Mouse (Mus musculus) midbrain, embryonic 10.5 days (tissue): ENCODE measurements around the gene Cdrt4. TPM values are rescaled to one million over a fixed set of nuclear protein-coding genes. Genes with fewer than 3 reads are reported as not detected.

ENCODE experiments used
- DNase-seq: peaks from one replicate; pipeline ENCODE4 v3.0.0-alpha.2; 2017; ENCODE audit warnings: low spot score
- H3K27ac ChIP-seq: fragments of 300-500 bp; sonication (generic); replicated peaks from 2 replicates; pipeline ENCODE4 v1.5.1; 2016; ENCODE audit warnings: mild to moderate bottlenecking
- H3K27me3 ChIP-seq: fragments of 300-500 bp; sonication (generic); 2 replicates; pipeline ENCODE4 v1.6.1; 2016; ENCODE audit warnings: low read depth, mild to moderate bottlenecking; ENCODE audit not compliant: poor library complexity, severe bottlenecking
- H3K36me3 ChIP-seq: fragments of 300-500 bp; sonication (generic); 2 replicates; pipeline ENCODE4 v1.6.1; 2016; ENCODE audit warnings: mild to moderate bottlenecking, moderate library complexity
- H3K4me1 ChIP-seq: fragments of 300-500 bp; sonication (generic); 2 replicates; pipeline ENCODE4 v1.6.1; 2016
- H3K4me3 ChIP-seq: fragments of 300-500 bp; sonication (generic); 2 replicates; pipeline ENCODE4 v1.5.1; 2016; ENCODE audit warnings: mild to moderate bottlenecking, moderate library complexity
- H3K9me3 ChIP-seq: fragments of 300-500 bp; sonication (generic); replicated peaks from 2 replicates; pipeline ENCODE4 v1.6.1; 2016; ENCODE audit warnings: mild to moderate bottlenecking
- WGBS: fragments of 180-500 bp; shearing (Covaris S2); methylation state at CpG from one replicate; pipeline ENCODE4 v1.1.7; 2016; 5-methylcytosine and 5-hydroxymethylcytosine counted together
- polyA plus RNA-seq: library from polyadenylated mRNA; unstranded; fragments of >200 nt; fragmentation: Nextera tagmentation; extraction: Ambion mirVana; gene quantifications from 2 replicates; pipeline ENCODE4 v1.2.1, GENCODE M21; 2016

Gene Cdrt4
- polyA plus RNA-seq, 1 experiment from 2014 or later = not detected

DNA sequence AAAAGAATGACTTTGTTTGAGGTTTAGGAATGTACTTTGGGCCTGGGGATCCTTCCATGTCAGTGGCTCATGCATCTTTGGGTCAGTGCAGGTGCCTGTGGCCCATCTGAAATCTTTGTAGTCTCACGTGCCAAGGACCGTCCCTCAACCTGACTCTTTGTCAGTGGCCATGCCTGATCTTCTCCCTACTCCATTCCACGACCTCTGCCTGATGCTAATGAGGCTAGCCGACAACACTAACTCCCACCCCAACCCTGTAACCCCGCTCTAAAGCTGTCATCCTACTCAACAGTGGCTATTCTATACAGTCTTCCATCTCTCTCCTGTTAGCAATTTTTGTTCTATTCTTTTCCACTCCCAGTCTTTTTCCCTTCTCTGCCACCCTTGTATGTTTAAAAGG is 4.2 kb downstream of the Cdrt4 start:
- 80% methylated on average over 5 of the region's 5 CpGs for WGBS
- H3K27me3 ChIP-seq = no peaks in the 10 kb centered on the region
- H3K36me3 ChIP-seq = no peaks in the 10 kb centered on the region
- DNase-seq = no peak
- peaks cover 12% of the 10 kb centered on the region; the same call in 1 of the 2 replicates for H3K9me3 ChIP-seq
- no peak overlapping the region for H3K27ac ChIP-seq
- no peak overlapping the region for H3K4me3 ChIP-seq
- no peaks in the 10 kb centered on the region for H3K4me1 ChIP-seq

DNA sequence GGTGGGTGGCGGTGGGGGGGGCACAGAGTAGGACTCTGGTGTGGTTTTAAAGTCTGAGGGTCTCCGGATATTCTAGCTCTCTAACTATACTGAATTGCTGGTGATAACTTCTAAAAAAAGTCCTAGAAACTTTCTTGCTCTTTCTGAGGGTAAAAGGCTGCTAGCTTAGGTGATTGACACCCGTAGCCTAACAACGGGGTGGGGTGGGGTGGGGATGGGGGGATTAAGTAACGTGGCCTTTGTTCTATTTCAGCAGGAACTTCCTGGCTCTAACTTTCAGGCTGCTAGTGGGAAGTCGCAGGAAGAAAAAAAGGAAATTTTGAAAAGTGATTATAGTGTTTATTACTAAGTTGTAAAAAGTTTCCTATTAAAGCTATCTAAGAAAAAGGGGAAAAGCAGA is 4.8 kb downstream of the Cdrt4 start:
- Histone ChIP-seq H3K27me3 (no peaks in the 10 kb centered on the region), H3K4me3 (no peak overlapping the region), H3K27ac (no peak overlapping the region), H3K9me3 (peaks cover 12% of the 10 kb centered on the region; the same call in 1 of the 2 replicates), H3K4me1 (no peaks in the 10 kb centered on the region), H3K36me3 (no peaks in the 10 kb centered on the region)
- 52% methylated on average over 6 of the region's 6 CpGs for WGBS
- no peak for DNase-seq

DNA sequence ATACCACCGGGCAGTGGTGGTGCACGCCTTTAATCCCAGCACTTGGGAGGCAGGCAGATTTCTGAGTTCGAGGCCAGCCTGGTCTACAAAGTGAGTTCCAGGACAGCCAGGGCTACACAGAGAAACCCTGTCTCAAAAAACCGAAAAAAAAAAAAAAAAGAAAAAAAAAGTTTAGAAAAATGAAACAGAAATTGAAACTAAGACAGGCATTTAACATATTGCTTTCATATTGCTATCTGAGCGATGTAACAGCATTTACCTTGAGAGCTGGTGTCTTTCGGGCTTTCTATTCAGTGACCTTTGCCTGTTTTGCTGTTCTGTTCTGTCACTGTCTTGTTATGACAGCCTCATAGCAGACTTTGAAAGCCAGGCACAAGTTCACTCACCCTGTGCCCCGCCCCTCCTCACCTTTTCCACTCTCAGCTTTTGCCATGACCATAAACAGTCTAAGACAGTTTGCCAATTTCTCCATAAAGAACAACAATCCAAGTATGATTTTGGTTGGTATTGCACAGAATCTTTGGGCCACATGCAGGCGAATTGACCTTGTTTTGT is 6.7 kb downstream of the Cdrt4 start:
- no peaks in the 10 kb centered on the region for H3K4me1 ChIP-seq
- H3K9me3 ChIP-seq = peaks cover 12% of the 10 kb centered on the region; the same call in 1 of the 2 replicates
- 84% methylated on average over 8 of the region's 8 CpGs for WGBS
- no peak overlapping the region for H3K27ac ChIP-seq
- H3K4me3 ChIP-seq = no peak overlapping the region
- H3K27me3 ChIP-seq = no peaks in the 10 kb centered on the region
- no peaks in the 10 kb centered on the region for H3K36me3 ChIP-seq
- DNase-seq = no peak

DNA sequence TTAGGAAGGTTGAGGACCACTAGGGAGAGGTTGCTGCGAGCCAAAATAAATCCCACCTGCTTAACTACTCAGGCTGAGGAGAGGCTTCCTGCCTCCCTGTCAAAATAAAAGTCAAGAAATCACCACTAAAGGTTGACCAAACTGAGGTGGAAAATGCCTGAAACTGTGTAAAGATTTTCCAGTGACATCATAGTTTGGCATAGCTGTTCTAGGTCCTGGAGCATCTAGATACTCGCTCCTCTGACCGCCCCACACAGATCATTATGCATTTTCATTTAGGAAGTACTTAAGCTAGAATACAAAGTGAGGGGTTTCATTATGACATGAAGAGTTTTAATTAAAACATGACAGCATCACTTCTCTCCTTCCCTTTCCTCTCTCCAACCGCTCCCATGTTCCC is 12.3 kb downstream of the Cdrt4 start:
- 79% methylated on average over 4 of the region's 4 CpGs for WGBS
- Histone ChIP-seq H3K27me3 (no peaks in the 10 kb centered on the region), H3K36me3 (no peaks in the 10 kb centered on the region), H3K4me1 (peaks cover 20% of the 10 kb centered on the region), H3K9me3 (no peaks in the 10 kb centered on the region), H3K27ac (no peak overlapping the region), H3K4me3 (no peak overlapping the region)
- DNase-seq = no peak

DNA sequence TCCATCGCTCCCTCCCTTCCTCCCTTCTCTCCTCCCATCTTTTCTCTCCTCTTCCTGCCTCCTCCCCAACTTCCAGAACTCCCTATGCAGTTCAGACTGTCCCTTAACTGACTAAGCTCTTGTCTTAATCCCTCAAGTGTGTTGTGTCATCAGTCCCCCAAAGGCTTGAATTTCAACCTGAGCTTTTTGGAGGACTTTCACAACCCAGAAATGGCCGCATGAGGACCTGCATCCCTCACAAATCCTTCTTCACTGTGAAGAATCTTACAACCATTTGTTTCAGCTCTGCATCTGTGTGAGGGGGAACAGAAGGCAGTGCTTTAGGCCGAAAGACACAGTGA is 15.4 kb downstream of the Cdrt4 start:
- Histone ChIP-seq H3K9me3 (no peaks in the 10 kb centered on the region), H3K27ac (peak overlapping the region; percentile 83), H3K27me3 (no peaks in the 10 kb centered on the region), H3K4me3 (peak overlapping the region; percentile 45), H3K4me1 (peaks cover 20% of the 10 kb centered on the region), H3K36me3 (no peaks in the 10 kb centered on the region)
- 50% methylated on average over 3 of the region's 3 CpGs for WGBS
- no peak for DNase-seq

DNA sequence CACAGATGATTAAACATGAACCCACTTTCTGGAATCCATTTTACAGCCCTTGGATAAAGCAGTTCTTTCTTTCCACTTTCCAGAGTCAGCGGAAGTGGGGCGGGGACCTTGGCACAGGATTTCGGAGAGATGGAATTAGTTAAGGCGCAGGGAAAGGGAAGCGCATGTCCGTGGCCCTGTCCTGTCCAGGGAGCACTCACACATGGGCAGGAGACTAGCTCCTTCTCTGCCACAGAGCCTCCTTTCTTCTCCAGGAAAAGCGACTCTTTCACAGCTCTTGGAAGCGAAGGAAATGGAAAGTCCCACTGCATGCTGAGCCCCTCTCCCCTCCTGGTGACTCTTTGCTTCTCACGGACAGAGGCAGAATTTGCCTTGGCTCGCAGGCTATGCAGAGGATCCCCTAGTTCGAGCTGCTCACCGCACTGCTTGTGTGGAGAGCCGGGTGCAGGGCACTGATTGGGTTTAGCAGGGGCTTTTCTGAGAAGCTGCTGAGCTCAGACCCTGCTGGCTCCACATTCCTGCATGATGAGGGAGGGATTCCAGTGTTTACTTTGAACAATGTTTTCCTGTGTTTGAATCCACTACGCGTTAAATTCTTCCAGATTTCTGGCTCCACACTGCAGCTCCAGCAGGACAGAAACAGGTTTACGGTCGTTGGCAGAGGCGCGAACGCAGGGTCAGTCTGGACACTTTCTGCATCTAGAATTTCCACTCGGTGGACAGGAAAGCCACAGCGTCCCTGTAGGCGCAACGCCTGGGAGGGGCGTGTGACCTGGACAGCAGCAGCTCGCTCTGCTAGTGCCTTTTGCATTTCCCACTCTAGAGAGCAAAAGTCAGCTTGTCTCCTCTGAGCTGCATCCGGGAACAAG is 16.0 kb downstream of the Cdrt4 start:
- peak overlapping the region; percentile 83 for H3K27ac ChIP-seq
- WGBS = 5% methylated on average over 27 of the region's 27 CpGs
- H3K4me3 ChIP-seq = peak overlapping the region; percentile 45
- no peaks in the 10 kb centered on the region for H3K36me3 ChIP-seq
- no peaks in the 10 kb centered on the region for H3K27me3 ChIP-seq
- H3K9me3 ChIP-seq = no peaks in the 10 kb centered on the region
- H3K4me1 ChIP-seq = peaks cover 20% of the 10 kb centered on the region
- DNase-seq = peak; percentile 68

DNA sequence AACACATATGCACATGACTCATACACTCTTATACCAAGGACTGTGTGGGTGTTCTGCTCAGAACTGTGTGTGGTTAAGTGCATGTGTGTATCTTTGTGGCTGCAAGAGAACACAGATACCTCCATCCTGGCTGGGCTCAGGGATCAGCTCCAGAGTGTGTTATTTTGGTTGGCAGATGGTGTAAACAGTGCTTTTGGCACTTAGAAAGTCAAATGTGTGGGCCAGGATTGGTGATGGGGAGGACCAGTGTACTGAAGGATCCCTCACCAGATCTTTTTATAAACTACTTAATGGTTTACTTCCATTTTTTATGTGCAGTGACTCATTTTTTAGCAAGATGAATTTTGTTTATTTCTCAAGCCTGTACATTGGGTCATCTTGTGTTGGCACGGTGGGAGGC is 26.2 kb downstream of the Cdrt4 start:
- H3K27me3 ChIP-seq = no peaks in the 10 kb centered on the region
- WGBS = 95% methylated on average over 1 of the region's 1 CpGs
- no peak for DNase-seq
- H3K4me3 ChIP-seq = no peak overlapping the region
- no peaks in the 10 kb centered on the region for H3K4me1 ChIP-seq
- no peak overlapping the region for H3K27ac ChIP-seq
- H3K36me3 ChIP-seq = no peaks in the 10 kb centered on the region
- H3K9me3 ChIP-seq = no peaks in the 10 kb centered on the region

DNA sequence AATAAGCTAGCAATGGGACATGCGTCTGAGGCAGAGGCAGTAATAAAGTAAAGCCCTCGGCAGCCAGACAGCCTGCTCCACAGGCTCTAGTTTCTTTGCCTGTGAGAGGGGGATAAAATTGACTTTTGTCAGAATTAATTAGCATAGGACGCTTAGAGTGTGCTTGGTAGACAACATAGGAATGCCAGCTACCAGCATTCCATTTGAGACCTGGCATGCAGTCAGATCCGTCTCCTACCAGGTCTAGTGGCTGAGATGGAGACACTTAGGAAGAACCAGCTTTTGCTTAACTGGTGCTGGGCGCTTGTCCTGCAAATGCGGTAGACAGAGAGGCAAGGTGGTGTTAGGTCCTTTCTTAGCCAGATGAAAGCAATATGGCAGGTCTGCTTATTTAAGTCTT is 27.9 kb downstream of the Cdrt4 start:
- Histone ChIP-seq H3K27ac (no peak overlapping the region), H3K4me3 (no peak overlapping the region), H3K4me1 (peaks cover 11% of the 10 kb centered on the region), H3K36me3 (no peaks in the 10 kb centered on the region), H3K27me3 (no peaks in the 10 kb centered on the region), H3K9me3 (no peaks in the 10 kb centered on the region)
- no peak for DNase-seq
- 87% methylated on average over 6 of the region's 6 CpGs for WGBS

DNA sequence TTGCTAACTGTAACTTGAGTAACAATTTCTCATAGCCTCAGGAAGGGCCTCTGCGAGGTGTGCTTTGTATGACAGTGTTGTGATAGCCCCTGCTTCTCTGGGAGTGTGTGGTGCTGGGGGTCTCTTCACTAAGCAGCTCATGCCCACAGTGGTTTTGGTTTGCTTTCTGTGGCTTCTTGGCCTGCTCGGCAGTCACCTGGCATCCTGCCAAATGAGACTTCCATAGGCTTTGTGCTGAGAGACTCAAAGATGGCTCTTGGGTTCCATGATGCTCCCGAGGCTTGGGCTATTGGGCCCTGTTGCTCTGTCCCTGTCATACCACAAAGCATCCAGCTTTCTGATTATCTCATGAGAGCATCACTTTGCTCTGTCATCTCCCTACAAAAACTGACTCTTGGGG is 30.7 kb downstream of the Cdrt4 start:
- Histone ChIP-seq H3K9me3 (no peaks in the 10 kb centered on the region), H3K27ac (no peak overlapping the region), H3K27me3 (peaks cover 7% of the 10 kb centered on the region; the same call in 1 of the 2 replicates), H3K4me1 (peaks cover 34% of the 10 kb centered on the region), H3K36me3 (no peaks in the 10 kb centered on the region), H3K4me3 (no peak overlapping the region)
- no peak for DNase-seq
- WGBS = 89% methylated on average over 3 of the region's 3 CpGs

DNA sequence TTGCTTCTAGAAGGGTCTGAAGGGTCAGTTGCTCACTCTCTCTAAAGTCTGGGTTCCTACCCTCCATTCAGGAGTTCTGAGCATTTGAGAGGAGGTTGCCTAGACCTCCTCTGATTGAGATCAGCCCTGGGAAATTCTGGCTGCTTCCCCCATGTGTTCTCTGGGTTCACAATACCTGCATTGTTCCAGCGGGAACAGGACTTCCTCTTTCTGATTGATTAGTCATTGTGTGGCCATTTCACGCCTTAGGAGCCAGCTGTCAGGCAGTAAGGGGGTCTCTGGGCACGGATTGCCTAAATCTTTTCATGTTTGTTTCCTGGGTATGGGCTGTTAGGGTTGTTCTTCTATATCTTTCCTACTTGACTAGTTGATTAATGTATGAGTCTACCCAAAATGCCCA is 32.8 kb downstream of the Cdrt4 start:
- H3K36me3 ChIP-seq = no peaks in the 10 kb centered on the region
- peak; percentile 55 for DNase-seq
- no peak overlapping the region for H3K4me3 ChIP-seq
- peaks cover 34% of the 10 kb centered on the region for H3K4me1 ChIP-seq
- H3K27me3 ChIP-seq = peaks cover 7% of the 10 kb centered on the region; the same call in 1 of the 2 replicates
- H3K27ac ChIP-seq = peak overlapping the region; percentile 34; the same call in 1 of the 2 replicates
- no peaks in the 10 kb centered on the region for H3K9me3 ChIP-seq
- 10% methylated on average over 3 of the region's 3 CpGs for WGBS

DNA sequence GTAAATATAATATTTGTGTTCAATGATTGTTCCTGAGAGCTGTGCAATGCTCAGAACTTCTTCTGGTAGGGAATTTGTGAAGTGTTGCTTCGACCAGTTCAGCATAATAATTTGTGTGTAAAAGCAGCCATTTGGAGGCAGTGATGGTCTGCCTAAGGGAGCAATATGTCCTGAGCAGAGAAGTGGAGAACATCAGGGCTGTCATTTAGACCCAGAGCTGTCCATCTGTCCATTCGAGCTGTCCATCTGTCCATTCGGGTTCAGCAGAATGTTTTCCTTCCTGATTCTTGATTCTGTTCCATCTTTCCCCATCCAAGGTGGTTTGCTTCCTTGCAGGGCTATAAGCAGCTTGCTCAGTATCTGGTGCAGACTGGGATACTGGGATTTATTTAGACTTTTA is 33.4 kb downstream of the Cdrt4 start:
- Histone ChIP-seq H3K27me3 (peaks cover 7% of the 10 kb centered on the region; the same call in 1 of the 2 replicates), H3K4me3 (no peak overlapping the region), H3K9me3 (no peaks in the 10 kb centered on the region), H3K4me1 (peaks cover 34% of the 10 kb centered on the region), H3K27ac (0 out of 2 replicates have a peak overlapping the region, but pooled peaks have one; percentile 4), H3K36me3 (no peaks in the 10 kb centered on the region)
- 85% methylated on average over 3 of the region's 3 CpGs for WGBS
- no peak for DNase-seq

DNA sequence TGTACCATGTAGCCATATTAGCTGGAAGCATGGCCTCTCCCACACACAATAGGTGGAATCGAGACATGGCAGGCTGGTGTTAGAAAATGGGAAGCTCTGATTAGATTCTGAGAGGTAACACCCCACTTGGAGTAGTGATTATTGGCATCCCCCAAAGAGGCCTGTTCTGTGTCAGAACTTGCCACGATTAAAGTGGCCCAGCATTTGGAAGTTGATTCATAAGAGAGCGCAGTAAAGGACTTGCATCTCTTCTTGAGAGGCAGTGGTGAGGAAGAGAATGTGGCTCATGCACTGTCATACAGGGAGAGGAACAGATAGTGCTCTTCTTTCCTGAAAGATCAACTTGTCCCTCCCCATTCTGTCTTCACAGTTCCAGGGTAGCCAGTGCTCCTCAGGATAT is 34.1 kb downstream of the Cdrt4 start:
- H3K27me3 ChIP-seq = peaks cover 7% of the 10 kb centered on the region; the same call in 1 of the 2 replicates
- no peak overlapping the region for H3K4me3 ChIP-seq
- H3K9me3 ChIP-seq = no peaks in the 10 kb centered on the region
- H3K4me1 ChIP-seq = peaks cover 34% of the 10 kb centered on the region
- 90% methylated on average over 3 of the region's 3 CpGs for WGBS
- no peak for DNase-seq
- peak overlapping the region; percentile 52; the same call in 1 of the 2 replicates for H3K27ac ChIP-seq
- no peaks in the 10 kb centered on the region for H3K36me3 ChIP-seq

DNA sequence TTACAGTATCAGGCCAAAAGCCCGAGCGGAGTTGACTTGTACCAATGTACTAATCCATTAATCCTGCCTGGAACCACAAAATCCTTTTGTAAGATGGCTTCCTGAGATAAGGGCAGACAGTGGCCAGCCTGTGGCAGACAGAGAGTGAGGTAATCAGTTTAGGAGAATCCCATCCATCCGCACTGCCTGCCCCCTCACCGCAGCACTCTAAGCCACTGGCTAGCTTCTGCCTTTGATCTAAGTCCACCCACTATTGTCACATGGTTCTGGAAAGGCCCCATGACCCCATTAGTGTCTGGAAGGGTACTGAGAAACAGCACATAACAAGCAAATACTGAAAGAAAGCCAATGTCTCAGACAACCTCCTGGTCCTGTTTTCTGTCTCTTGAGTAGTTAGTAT is 35.6 kb downstream of the Cdrt4 start:
- 68% methylated on average over 4 of the region's 4 CpGs for WGBS
- Histone ChIP-seq H3K27me3 (peaks cover 7% of the 10 kb centered on the region; the same call in 1 of the 2 replicates), H3K9me3 (no peaks in the 10 kb centered on the region), H3K27ac (no peak overlapping the region), H3K36me3 (no peaks in the 10 kb centered on the region), H3K4me3 (no peak overlapping the region), H3K4me1 (peaks cover 34% of the 10 kb centered on the region)
- no peak for DNase-seq
